Mouse (Mus musculus): Measurements from ENCODE around the gene Suclg1.

Gene Suclg1

GRCm38 (mm10) chr6:73249851-73250250, 1.7 kb downstream of the Suclg1 start:
- DNase-seq (ENCODE audit: low spot score in 2 of 2), result no peak

GRCm38 (mm10) chr6:73251336-73251735, 3.2 kb downstream of the Suclg1 start:
- no peak for DNase-seq (ENCODE audit: low spot score in 2 of 2)

GRCm38 (mm10) chr6:73252396-73252795, 4.2 kb downstream of the Suclg1 start:
- DNase-seq (ENCODE audit: low spot score in 2 of 2), result no peak

GRCm38 (mm10) chr6:73253006-73253405, 4.8 kb downstream of the Suclg1 start:
- DNase-seq (ENCODE audit: low spot score in 2 of 2), result no peak

GRCm38 (mm10) chr6:73253584-73253983, 5.4 kb downstream of the Suclg1 start:
- no peak for DNase-seq (ENCODE audit: low spot score in 2 of 2)

- no peak for DNase-seq (ENCODE audit: low spot score in 2 of 2)
These were observed 6.4 kb downstream of the Suclg1 start for GRCm38 (mm10) chr6:73254307-73255228.

- DNase-seq (ENCODE audit: low spot score in 2 of 2), result no peak
These were observed 8.9 kb downstream of the Suclg1 start for GRCm38 (mm10) chr6:73257068-73257467.

- DNase-seq (ENCODE audit: low spot score in 2 of 2), result no peak
These were observed 11.9 kb downstream of the Suclg1 start for GRCm38 (mm10) chr6:73260110-73260509.

- DNase-seq (ENCODE audit: low spot score in 2 of 2), result no peak
These were observed 16.6 kb downstream of the Suclg1 start for GRCm38 (mm10) chr6:73264801-73265200.

GRCm38 (mm10) chr6:73267738-73268311, 19.6 kb downstream of the Suclg1 start:
- DNase-seq (ENCODE audit: low spot score in 2 of 2), result no peak

GRCm38 (mm10) chr6:73269374-73269773, 21.2 kb downstream of the Suclg1 start:
- DNase-seq (ENCODE audit: low spot score in 2 of 2), result no peak

- DNase-seq (ENCODE audit: low spot score in 2 of 2), result no peak
These were observed 23.4 kb downstream of the Suclg1 start for GRCm38 (mm10) chr6:73271546-73272091.

- no peak for DNase-seq (ENCODE audit: low spot score in 2 of 2)
These were observed 26.8 kb downstream of the Suclg1 start for GRCm38 (mm10) chr6:73275002-73275401.

GRCm38 (mm10) chr6:73279681-73280080, 31.5 kb downstream of the Suclg1 start:
- no peak for DNase-seq (ENCODE audit: low spot score in 2 of 2)

GRCm38 (mm10) chr6:73280546-73281115, 32.4 kb downstream of the Suclg1 start:
- DNase-seq (ENCODE audit: low spot score in 2 of 2), result no peak

GRCm38 (mm10) chr6:73286326-73286725, 38.1 kb downstream of the Suclg1 start:
- no peak for DNase-seq (ENCODE audit: low spot score in 2 of 2)

- no peak for DNase-seq (ENCODE audit: low spot score in 2 of 2)
These were observed 58.7 kb downstream of the Suclg1 start for GRCm38 (mm10) chr6:73306837-73307236.

GRCm38 (mm10) chr6:73308685-73309520, 60.7 kb downstream of the Suclg1 start:
- no peak for DNase-seq (ENCODE audit: low spot score in 2 of 2)

- no peak for DNase-seq (ENCODE audit: low spot score in 2 of 2)
These were observed 63.2 kb downstream of the Suclg1 start for GRCm38 (mm10) chr6:73311335-73311734.

- no peak for DNase-seq (ENCODE audit: low spot score in 2 of 2)
These were observed 63.6 kb downstream of the Suclg1 start for GRCm38 (mm10) chr6:73311786-73312185.

GRCm38 (mm10) chr6:73314923-73315603, 66.9 kb downstream of the Suclg1 start:
- peak; percentile 16 to 21 for DNase-seq (ENCODE audit: low spot score in 2 of 2)
